9 mouse cellular contexts compared by ENCODE assay signal in genomic region chr17:50753356-50754138, GRCm38 (mm10).
DNase-seq lines count a peak whose midpoint lies in the region; ATAC-seq and TF ChIP-seq lines count a peak whose summit lies in the region.
"Had no signal": no experiment of that assay in that cellular context is flagged by ENCODE, and none has a peak within 500 bp of the region (broad histone marks: within the 10 kb centered on the region; RNA-seq: fewer than 3 reads in every experiment).

No protein-coding gene starts in this region.

- no peak for TF ChIP-seq CTCF in heart, adult 2 months (IDR thresholded peaks at IDR 0.05)

- no peak for ATAC-seq in hindbrain, embryonic 11.5 days (ENCODE audit: low FRiP score)
- ATAC-seq in inflammation-experienced regulatory T-cells, adult 6 months, result no peak

- 0 out of 2 replicates have a peak overlapping the region, but pooled peaks have one; percentile 29 for H3K9ac ChIP-seq in heart, adult 2 months (ENCODE audit: low read depth, low read length)
- H3K9ac ChIP-seq in hindbrain, embryonic 11.5 days (ENCODE audit: low read depth, low read length), result no peak overlapping the region

- TF ChIP-seq POLR2A in heart, adult 2 months (IDR thresholded peaks at IDR 0.05; ENCODE audit: insufficient read depth, low read depth, low read length), result peak; percentile 36; the same call in 1 of the 2 replicates

- peaks cover 5% of the 10 kb centered on the region for H3K4me1 ChIP-seq in heart, adult 2 months (ENCODE audit: control insufficient read depth, insufficient read depth, low read length)
- no peaks in the 10 kb centered on the region for H3K4me1 ChIP-seq in hindbrain, embryonic 11.5 days (replicated peaks; ENCODE audit: control insufficient read depth, insufficient read depth, low read length)

- H3K9me3 ChIP-seq in hindbrain, embryonic 11.5 days (ENCODE audit: control insufficient read depth, low read length), result no peaks in the 10 kb centered on the region

- peaks cover 2% of the 10 kb centered on the region for H3K36me3 ChIP-seq in heart, adult 2 months (ENCODE audit: control insufficient read depth, insufficient read depth, low read length)
- no peaks in the 10 kb centered on the region for H3K36me3 ChIP-seq in hindbrain, embryonic 11.5 days (ENCODE audit: control insufficient read depth, insufficient read depth, low read length)

- intact Hi-C loops in heart, adult 2 months (cut with DNase I), result loop anchor here (2.0 kb wide), 1 partner anchor 15 kb away; no protein-coding TSS in a partner anchor
- intact Hi-C loops in heart, postnatal 36 days (cut with DNase I), result no loop called here

- H3K27ac ChIP-seq in heart, adult 2 months, result peak overlapping the region; percentile 86
- H3K27ac ChIP-seq in hindbrain, embryonic 11.5 days (ENCODE audit: low read depth, low read length), result no peak overlapping the region
- H3K27ac ChIP-seq: macrophage had no signal

- H3K4me2 ChIP-seq in hindbrain, embryonic 11.5 days (replicated peaks; ENCODE audit: low read depth, low read length), result no peak overlapping the region

- DNase-seq in adrenal gland, adult 8-10 months, result peak; percentile 57
- DNase-seq in adrenal gland, postnatal 4 days (ENCODE audit: low spot score in 2 of 2), result no peak
- DNase-seq in heart, adult 2 months, result peak in 1 of 2 experiments; percentile 58
- no peak for DNase-seq in heart, postnatal 36 days
- DNase-seq in lung, postnatal 25 days (ENCODE audit: low spot score), result peak; percentile 42
- DNase-seq in lung, postnatal 14 days, result no peak
- no peak for DNase-seq in hindbrain, embryonic 11.5 days (ENCODE audit: low spot score)

- no peak overlapping the region for H3K4me3 ChIP-seq in heart, adult 2 months
- no peak overlapping the region for H3K4me3 ChIP-seq in hindbrain, embryonic 11.5 days (ENCODE audit: low read depth, low read length)

- no peaks in the 10 kb centered on the region for H3K27me3 ChIP-seq in heart, adult 2 months (ENCODE audit: control insufficient read depth, insufficient read depth, low read length)
- no peaks in the 10 kb centered on the region for H3K27me3 ChIP-seq in hindbrain, embryonic 11.5 days (ENCODE audit: control insufficient read depth, insufficient read depth, low read length)

- no peaks in the 10 kb centered on the region for H3K79me2 ChIP-seq in heart, adult 2 months (replicated peaks; ENCODE audit: control insufficient read depth, insufficient read depth, low read length)

- 15% methylated on average over 9 of the region's 9 CpGs for WGBS in heart, adult 2 months
- WGBS in hindbrain, embryonic 11.5 days, result 86% methylated on average over 9 of the region's 9 CpGs

- peak; percentile 90 for TF ChIP-seq EP300 in heart, adult 2 months (IDR thresholded peaks at IDR 0.05; ENCODE audit: insufficient read depth, low read depth, low read length)

Comparison
In these comparisons a context has a peak if more than half of its experiments do, and no peak if none do; other contexts are left out.
1. DNase-seq: peak in adrenal gland, adult 8-10 months (single experiment) and lung, postnatal 25 days (single experiment); none in adrenal gland, postnatal 4 days (0 of 2), heart, postnatal 36 days (0 of 2), lung, postnatal 14 days (single experiment) and hindbrain, embryonic 11.5 days (single experiment).